Mouse (Mus musculus): Measurements from ENCODE around the gene Atg4c.

Atg4c gene

DNA sequence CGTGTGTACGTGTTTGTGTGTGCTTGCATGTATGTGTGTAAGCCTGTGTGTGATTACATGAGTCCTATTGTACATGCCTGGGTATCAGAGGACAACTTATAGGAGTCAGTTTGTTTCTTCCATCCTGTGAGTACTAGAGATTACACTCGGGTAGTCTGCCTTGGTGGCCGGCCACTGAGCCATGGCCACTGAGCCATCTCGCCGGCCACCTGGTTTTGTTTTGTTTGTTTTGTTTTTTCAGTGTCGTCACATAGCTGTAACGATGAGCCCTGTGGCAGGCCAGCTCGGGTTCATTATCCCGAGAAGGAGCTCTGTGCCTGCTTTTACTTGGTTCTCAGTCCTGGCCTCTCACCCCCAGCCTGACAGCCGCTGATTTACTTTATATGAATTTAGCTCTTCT lies 69.9 kb downstream of the Atg4c start:
- DNase-seq (ENCODE audit: low read depth), result no peak

DNA sequence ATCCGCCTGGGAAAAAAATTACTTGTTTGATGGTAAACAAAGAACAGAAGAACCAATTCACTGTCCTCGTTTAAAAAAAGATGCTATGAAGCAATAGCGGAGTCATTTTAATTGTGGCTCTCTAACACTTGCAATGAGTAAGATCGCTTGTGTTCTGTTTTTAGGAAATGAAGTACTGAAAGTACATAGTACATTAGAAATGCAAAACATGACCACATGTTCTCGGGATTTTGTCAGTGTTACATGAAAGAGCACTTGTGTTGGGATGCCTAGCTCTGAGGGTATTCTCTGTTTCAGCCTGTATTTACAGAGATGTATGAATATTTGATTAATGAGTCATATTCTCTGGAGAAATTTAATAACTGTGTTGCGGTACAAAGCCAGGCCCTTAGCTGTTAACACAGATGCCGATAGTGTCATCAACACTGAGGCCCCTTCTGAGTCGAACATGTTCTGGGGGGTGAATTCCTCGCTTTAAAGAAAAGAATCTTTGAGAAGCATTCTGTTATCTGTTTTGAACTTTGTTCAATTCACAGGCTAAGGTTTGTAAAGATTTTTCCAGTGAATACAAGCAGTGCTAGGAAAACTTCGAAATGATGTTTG lies 73.2 kb downstream of the Atg4c start:
- no peak for DNase-seq (ENCODE audit: low read depth)

DNA sequence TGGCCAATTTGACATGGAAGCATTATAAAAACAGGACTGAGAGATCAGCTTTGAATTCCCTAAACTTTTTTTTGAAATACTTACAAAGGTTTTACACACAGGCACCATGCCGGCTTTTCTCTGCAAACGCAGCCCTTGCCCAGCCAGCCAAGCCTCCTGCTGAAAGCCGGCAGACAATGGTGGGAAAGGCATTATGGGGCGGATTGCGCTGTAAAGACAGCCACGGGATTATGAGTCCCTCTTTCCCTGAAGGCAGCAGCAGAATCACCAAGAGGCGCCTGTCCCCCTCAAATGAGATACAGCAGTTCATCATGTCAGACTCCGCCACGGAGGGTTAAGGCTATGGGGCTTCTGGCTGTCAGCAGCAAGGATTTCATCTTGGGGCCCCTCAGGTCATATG lies 79.1 kb downstream of the Atg4c start:
- DNase-seq (ENCODE audit: low read depth), result no peak

DNA sequence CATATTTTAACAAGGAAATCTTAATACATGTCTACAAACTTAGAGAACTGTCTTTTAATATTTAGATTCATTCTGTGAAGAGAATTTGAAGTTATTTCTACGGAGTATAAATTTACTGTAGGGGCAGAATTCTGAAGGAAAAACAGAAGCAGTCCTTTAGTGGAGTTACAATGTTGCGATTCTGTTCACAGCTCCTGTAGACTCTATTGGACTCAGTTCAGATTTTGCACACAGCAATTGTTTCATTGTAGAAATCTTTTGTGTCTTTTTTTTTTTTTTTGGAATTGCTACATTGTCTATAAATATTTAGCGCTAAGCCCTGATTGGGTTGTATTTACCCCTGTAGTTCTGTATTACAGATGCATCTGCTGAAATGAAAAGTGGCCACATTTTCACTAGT lies 79.7 kb downstream of the Atg4c start:
- DNase-seq (ENCODE audit: low read depth), result no peak

DNA sequence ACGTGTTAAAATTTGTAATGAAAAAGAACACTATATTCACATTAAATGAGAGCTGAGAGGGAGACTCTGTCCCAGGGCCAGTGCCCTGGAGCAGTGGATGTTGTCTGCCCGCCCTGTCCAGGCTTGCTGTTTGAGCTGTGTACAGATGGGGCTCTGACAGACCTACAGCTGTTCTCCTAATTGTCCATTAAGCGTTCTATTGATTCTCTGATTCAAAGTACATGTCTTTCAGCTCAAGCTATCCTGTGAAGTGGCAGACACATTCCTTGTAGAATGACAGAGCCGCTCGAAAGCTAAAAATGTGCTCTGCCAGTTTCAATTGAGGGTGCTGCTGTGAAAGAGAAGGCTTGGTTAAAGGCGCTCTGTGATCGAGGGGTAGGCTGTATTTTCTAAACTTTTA lies 80.2 kb downstream of the Atg4c start:
- DNase-seq (ENCODE audit: low read depth), result no peak

DNA sequence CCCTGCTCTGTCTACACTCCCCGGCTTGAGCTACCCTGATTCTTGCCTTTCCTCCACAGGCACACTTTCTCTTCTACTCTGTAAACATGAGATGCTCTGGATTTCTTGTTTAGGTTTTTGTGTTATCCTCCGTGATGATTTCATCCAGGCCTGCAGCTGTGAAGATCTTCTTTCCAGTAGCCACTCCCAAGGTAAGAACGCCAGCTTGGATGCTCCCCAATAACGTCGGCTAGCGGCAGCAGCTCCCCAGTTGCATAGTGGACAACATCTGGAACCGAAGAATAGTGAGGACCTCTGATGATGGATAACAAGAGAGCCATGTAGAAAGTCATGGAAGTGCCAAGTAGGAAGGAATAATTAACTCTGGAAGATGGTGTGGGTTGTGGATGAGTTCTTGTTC lies 85.1 kb downstream of the Atg4c start:
- DNase-seq (ENCODE audit: low read depth), result no peak

DNA sequence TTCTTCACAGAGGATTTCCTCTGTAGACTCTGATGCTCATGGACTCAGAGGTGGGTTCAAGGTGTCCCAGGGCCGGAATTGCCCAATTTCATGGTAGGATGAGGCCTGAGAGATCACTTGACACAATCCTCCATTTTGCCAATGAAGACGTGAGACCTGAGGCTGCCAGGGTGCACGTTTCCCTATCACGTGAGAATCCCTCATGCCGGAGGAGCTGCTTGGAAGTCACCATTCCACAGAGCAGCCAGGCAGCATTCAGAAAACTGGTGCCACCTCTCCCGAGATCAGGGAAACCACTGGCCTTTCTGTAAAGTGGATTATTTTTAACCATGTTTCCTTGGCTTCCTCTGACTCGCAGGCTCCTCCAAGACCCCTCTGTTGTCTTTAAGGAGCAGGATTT lies 88.0 kb downstream of the Atg4c start:
- DNase-seq (ENCODE audit: low read depth), result no peak

DNA sequence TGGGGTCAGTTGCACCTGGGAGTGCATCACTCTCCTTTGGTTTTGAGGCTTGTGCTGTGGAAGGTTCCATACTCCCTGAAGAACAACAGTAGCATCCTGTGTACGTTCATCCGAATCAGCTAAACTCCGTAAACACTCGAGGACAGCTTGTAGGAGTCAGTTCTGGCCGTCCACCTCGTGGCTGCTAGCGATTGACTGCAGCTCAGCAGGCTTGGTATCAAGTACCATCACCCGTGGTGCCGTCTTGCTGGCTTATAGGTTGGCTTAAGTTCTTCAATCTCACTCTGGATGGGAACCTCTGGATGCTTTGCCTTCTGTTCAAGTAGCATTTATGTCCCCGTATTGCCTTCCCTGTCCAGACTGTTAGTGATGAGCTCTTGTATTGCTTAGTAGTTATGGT lies 95.6 kb downstream of the Atg4c start:
- DNase-seq (ENCODE audit: low read depth), result no peak

DNA sequence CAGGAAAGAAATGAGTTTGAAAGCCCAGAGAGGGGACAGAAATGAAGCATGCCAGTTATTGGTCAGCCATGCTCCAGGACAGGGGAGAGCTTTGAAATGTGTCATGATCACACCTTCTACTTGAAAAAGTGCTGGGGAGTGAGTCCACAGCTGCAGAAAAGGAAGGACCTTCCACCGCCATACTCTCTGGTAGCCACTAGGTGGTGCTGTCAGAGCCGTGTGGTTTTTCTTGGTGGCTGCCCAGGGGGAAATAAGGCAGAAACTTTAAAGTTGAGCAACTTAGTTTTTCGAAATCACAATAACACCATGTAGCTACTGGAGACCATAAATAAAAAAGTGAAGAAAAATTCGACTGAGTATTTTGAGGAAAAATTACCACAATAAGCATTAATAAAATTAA lies 104.9 kb downstream of the Atg4c start:
- peak; percentile 25 for DNase-seq (ENCODE audit: low read depth)

DNA sequence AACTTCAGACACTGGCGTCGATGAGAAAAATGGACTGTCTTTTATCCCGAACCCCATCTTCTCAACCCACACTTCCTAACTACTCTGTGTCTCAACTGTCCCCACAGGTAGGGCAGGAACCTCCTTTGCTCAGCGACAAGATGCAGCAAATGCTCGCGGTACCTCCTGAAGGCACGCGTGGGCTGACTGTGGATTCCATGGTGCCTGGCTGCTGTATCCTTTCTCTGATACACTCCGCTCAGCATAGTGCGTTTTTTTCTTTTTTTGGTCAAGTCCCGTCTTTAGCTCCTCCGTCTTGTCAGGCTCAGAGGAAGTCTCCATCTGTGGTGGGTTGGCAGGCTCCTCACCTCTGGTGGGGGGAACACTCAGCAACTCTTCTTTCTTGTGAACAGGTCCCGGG lies 111.1 kb downstream of the Atg4c start:
- no peak for DNase-seq (ENCODE audit: low read depth)
